Mouse (Mus musculus) testis, adult 2 months (tissue): ENCODE measurements at regions not wholly inside any gene's neighbourhood (a gene's known extent, or its start where the extent isn't known, plus 50 kb on each side); places are given as distances from the start of the nearest gene placed in this dataset.

ENCODE experiments used
- CTCF ChIP-seq: fragments of 200-500 bp; IDR thresholded peaks from 2 replicates; pipeline ENCODE4 v1.5.1; 2012; ENCODE audit warnings: low read depth, mild to moderate bottlenecking, inconsistent platforms, low read length, moderate library complexity; ENCODE audit not compliant: control insufficient read depth, insufficient read depth, insufficient replicate concordance
- POLR2A ChIP-seq: fragments of 200-500 bp; IDR thresholded peaks from 2 replicates; pipeline ENCODE4 v1.6.1; 2012; ENCODE audit warnings: low read depth, mild to moderate bottlenecking, inconsistent platforms, low read length, moderate library complexity; ENCODE audit not compliant: control insufficient read depth

DNA sequence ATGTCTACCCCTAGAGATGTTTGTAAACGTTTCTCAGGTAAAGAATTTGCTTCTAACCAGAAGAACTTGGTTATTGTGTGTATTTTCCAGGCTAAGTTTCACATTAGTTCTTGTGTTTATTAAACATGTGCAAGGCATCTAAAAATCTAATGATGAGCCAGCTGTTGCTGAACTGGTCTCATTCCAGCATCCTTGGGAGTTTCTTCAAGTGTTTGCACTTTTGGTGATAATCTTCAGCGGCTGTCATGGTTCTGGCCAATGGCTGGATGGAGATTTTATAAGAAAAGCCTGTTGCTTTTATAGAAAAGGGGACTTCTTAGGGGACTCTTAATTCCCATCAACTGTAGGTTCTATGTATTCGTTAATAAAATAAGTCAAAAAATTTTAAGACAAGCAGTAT lies 229.1 kb downstream of the Gm11146 start:
- TF ChIP-seq POLR2A (no peak), CTCF (no peak)
